Mouse (Mus musculus): ENCODE results near the gene Gm20538. TPM values are rescaled to one million over a fixed set of nuclear protein-coding genes. Genes with fewer than 3 reads are reported as not detected.

The Gm20538 gene
- total RNA-seq, 2 experiments from 2014 or later, result not detected

- no peak for DNase-seq (ENCODE audit: low spot score)
- intact Hi-C loops (cut with DNase I), result no loop called here
Measured at GRCm38 (mm10) chr19:44498936-44499335, 53.7 kb downstream of the Gm20538 start.

GRCm38 (mm10) chr19:44496941-44497340 is 55.7 kb downstream of the Gm20538 start:
- intact Hi-C loops (cut with DNase I), result no loop called here
- DNase-seq (ENCODE audit: low spot score), result no peak

- intact Hi-C loops (cut with DNase I), result no loop called here
- DNase-seq (ENCODE audit: low spot score), result no peak
Measured at GRCm38 (mm10) chr19:44496511-44496910, 56.1 kb downstream of the Gm20538 start.

Other genes starting within 250 kb of the Gm20538 start
- 1 to 10 TPM; 6.5 to 9.2 TPM for gene Scd4, start 219.7 kb downstream of the Gm20538 start, total RNA-seq (2021)
- 10 to 100 TPM; 34.1 to 67.0 TPM for gene Scd1, start 145.0 kb downstream of the Gm20538 start, total RNA-seq (2021)
- gene Wnt8b, start 59.4 kb downstream of the Gm20538 start, total RNA-seq (2021), result not detected
- gene Sec31b, start 7.0 kb downstream of the Gm20538 start, total RNA-seq (2021), result 1 to 10 TPM; 6.5 to 6.9 TPM
- 1,000 to 10,000 TPM; 2,025 to 2,150 TPM for gene Ndufb8, start 2.6 kb upstream of the Gm20538 start, total RNA-seq (2021)
- gene Hif1an, start 10.0 kb upstream of the Gm20538 start, total RNA-seq (2021), result 10 to 100 TPM; 56.5 to 58.9 TPM
- not detected for gene Pax2, start 203.2 kb upstream of the Gm20538 start, total RNA-seq (2021)